Mouse (Mus musculus): ENCODE measurements around the gene Adgrg3.
A peak's percentile ranks its signal among the peaks of the same experiment; 100 is the strongest.

DNA sequence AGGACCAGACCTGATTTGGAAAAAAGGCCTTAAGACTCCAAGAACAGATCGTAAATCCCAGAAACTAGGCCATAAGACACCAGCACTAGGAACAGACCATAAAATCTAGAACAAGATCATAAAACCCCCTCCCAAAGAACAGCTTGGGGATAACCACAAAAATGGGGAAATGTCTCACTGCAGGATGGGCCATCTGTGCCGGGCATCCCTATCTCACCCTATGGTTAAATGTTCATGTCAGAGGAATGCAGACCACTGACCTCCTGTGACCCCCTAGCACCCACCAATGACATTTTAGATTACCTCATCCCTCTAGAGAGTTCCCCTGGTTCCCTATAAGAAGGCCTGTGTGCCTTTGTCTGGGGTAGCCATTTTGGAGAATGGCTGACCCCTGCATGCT lies 32.1 kb downstream of the Adgrg3 start:
- TF ChIP-seq POLR2A (IDR thresholded peaks at IDR 0.05; ENCODE audit: insufficient read length, low read depth) (no peak), TCF12 (IDR thresholded peaks at IDR 0.05; ENCODE audit: insufficient read depth, poor library complexity, severe bottlenecking) (peak; percentile 8), REST (IDR thresholded peaks at IDR 0.05; ENCODE audit: insufficient read depth, insufficient read length) (no peak), MAX (IDR thresholded peaks at IDR 0.05; ENCODE audit: low read depth) (no peak), MYOD1 (IDR thresholded peaks at IDR 0.05; ENCODE audit: control insufficient read depth in 1 of 3, insufficient read length in 2 of 3, low read depth in 2 of 3) (no peak), CEBPB (IDR thresholded peaks at IDR 0.05; ENCODE audit: insufficient read depth, poor library complexity, severe bottlenecking) (0 out of 2 replicates have a peak, but pooled peaks have one; percentile 11), MYOG (IDR thresholded peaks at IDR 0.05; ENCODE audit: control insufficient read depth in 1 of 3, insufficient read depth in 1 of 3, insufficient read length in 2 of 3, low read depth in 2 of 3) (no peak), SRF (IDR thresholded peaks at IDR 0.05; ENCODE audit: control insufficient read depth, insufficient read length, low read depth) (no peak)

Data from myocyte (in vitro differentiated cells).